Mouse (Mus musculus) cortical plate, adult 2 months (tissue): ENCODE measurements around the gene Cdc25a.

Experiments used
- CTCF ChIP-seq: fragments of 200-500 bp; IDR thresholded peaks from 2 replicates; pipeline ENCODE4 v1.5.1; 2011; ENCODE audit warnings: mild to moderate bottlenecking, control low read depth, low read length; ENCODE audit not compliant: insufficient read depth; ENCODE audit errors: extremely low read depth
- POLR2A ChIP-seq: fragments of 200-500 bp; IDR thresholded peaks from 2 replicates; pipeline ENCODE4 v1.6.1; 2011; ENCODE audit warnings: mild to moderate bottlenecking, low read length, control low read depth; ENCODE audit not compliant: insufficient read depth; ENCODE audit errors: extremely low read depth

GRCm38 (mm10) chr9:109907774-109908465 is 32.5 kb downstream of the Cdc25a start:
- no peak for TF ChIP-seq POLR2A
- no peak for TF ChIP-seq CTCF
